Mouse (Mus musculus) stomach, postnatal 0 days (tissue): ENCODE measurements around the gene Tlx2.

Experiments used
- CTCF ChIP-seq: IDR thresholded peaks from 2 replicates; pipeline ENCODE4 v1.5.1; 2016; ENCODE audit warnings: antibody characterized with exemption, low read depth, mild to moderate bottlenecking, moderate library complexity
- EP300 ChIP-seq: optimal IDR thresholded peaks from 2 replicates; pipeline ENCODE3; 2016; ENCODE audit warnings: antibody characterized with exemption

DNA sequence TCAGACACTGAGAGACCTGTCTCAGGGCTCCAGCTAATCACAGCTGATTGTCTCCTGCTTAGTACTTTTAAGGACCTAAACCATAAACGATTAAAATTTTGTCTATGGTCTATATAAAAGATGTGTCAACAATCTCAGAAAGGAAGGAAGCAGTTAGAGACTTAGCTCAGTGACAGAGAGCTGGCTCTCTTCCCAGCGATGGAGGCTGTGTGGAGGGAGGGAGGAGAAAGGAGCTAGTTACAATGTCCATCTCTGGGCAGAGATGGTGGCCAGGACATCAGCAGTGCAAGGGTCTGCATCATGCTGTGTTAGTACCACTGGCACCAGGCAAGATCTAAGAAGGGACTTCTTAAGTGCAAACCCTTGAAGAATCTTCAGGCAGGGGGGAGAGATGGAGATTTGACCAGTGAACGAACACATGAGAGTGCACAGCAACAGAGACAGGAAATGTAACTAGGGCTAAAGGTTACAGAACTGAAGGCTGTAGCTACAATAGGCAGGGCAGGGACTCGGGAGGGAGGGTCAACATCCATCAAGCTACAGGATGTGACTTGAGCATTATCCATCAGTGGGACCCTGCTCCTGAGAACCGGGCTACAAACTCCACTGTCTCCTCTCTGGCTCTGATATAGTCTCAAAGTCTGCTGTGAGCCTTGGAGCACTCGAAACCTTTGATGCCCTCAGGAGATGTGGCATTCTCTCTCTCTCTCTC lies 22.5 kb upstream of the Tlx2 start:
- TF ChIP-seq CTCF (no peak), EP300 (no peak)
